Mouse (Mus musculus): ENCODE measurements around the gene Gm42957. TPM values are rescaled to one million over a fixed set of nuclear protein-coding genes. Genes with fewer than 3 reads are reported as not detected.
A peak's percentile ranks its signal among the peaks of the same experiment; 100 is the strongest.
"Not testable (repeated sequence)": the region's sequence is repeated elsewhere in the genome, so short reads cannot be mapped to it uniquely, and the experiment has no call there.

Gm42957 gene
- polyA plus RNA-seq, 1 experiment from 2014 or later, result 0.10 TPM

DNA sequence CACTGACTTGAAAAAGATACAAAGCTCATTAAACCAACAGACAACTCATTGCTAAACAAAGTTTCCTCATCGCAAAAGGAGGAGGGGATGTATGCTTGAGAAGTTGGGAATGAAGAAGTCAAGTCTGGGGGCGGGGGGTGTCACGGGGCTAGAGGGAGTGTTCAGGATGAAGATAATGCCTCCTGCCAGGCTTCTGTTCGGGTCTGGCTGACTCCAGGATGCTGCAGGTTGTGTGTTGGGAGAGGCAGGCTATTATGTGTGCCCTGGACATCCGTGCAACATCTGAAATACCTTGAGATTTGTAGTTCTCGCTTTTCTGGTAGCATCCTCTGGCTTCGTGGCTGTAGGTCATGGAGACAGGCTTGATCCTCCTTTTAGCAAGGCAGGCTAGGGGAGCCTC is 43.2 kb downstream of the Gm42957 start:
- no peaks in the 10 kb centered on the region for H3K36me3 ChIP-seq
- ATAC-seq (replicated peaks; ENCODE audit: insufficient number of reproducible peaks, insufficient read depth, low FRiP score, low read depth), result no peak
- H3K4me2 ChIP-seq, result no peak overlapping the region
- WGBS, result 64% methylated on average over 7 of the region's 7 CpGs
- no peaks in the 10 kb centered on the region for H3K9me3 ChIP-seq (replicated peaks)
- no peak overlapping the region for H3K27ac ChIP-seq
- H3K4me1 ChIP-seq (replicated peaks), result no peaks in the 10 kb centered on the region
- peaks cover 34% of the 10 kb centered on the region for H3K27me3 ChIP-seq
- no peak overlapping the region for H3K9ac ChIP-seq
- no peak overlapping the region for H3K4me3 ChIP-seq

GRCm38 (mm10) chr3:96679159-96679674 is 43.9 kb downstream of the Gm42957 start:
- H3K9ac ChIP-seq, result no peak overlapping the region
- H3K36me3 ChIP-seq, result no peaks in the 10 kb centered on the region
- no peak overlapping the region for H3K4me3 ChIP-seq
- ATAC-seq (replicated peaks; ENCODE audit: insufficient number of reproducible peaks, insufficient read depth, low FRiP score, low read depth), result no peak
- 22% methylated on average over 5 of the region's 5 CpGs for WGBS
- H3K27ac ChIP-seq, result no peak overlapping the region
- peaks cover 41% of the 10 kb centered on the region for H3K27me3 ChIP-seq
- H3K9me3 ChIP-seq (replicated peaks), result no peaks in the 10 kb centered on the region
- no peak overlapping the region for H3K4me2 ChIP-seq
- no peaks in the 10 kb centered on the region for H3K4me1 ChIP-seq (replicated peaks)

DNA sequence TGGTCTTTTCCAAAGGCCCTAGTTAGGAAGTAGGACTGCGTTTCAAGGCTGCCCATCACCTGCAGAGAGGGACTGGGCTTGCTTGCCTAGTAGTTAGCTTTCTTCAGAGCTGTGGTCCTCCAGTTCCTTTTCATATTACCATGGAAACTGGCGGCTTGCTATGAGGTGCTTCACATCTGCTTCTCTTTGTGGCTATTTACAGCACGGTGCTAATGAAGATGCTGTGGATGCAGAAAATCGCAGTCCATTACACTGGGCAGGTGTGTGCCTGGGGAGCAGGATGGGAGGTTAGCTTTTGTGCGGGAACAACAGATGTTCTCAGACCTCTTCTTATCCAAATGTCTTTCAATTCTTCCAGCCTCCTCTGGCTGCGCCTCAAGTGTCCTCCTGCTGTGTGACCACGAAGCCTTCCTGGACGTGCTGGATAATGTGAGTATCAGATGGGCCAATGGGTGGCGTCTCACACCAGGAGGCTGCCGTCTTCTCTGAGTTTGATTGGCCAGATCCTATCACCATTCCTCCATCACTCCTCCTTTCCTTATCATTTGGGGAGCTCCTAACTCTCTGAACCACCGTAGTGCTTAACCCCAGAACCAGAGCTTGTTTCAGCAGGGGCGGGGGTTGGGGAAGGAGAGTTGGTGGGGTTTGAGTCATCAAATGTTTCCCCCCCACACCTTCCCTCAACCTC is 45.1 kb downstream of the Gm42957 start:
- no peak for ATAC-seq (replicated peaks; ENCODE audit: insufficient number of reproducible peaks, insufficient read depth, low FRiP score, low read depth)
- no peaks in the 10 kb centered on the region for H3K36me3 ChIP-seq
- H3K4me1 ChIP-seq (replicated peaks), result peaks cover 8% of the 10 kb centered on the region
- peaks cover 47% of the 10 kb centered on the region for H3K27me3 ChIP-seq
- H3K4me3 ChIP-seq, result no peak overlapping the region
- no peaks in the 10 kb centered on the region for H3K9me3 ChIP-seq (replicated peaks)
- no peak overlapping the region for H3K4me2 ChIP-seq
- 24% methylated on average over 12 of the region's 12 CpGs for WGBS
- no peak overlapping the region for H3K27ac ChIP-seq
- H3K9ac ChIP-seq, result no peak overlapping the region

- no peak for ATAC-seq (replicated peaks; ENCODE audit: insufficient number of reproducible peaks, insufficient read depth, low FRiP score, low read depth)
- Histone ChIP-seq H3K4me2 (no peak overlapping the region), H3K4me3 (no peak overlapping the region), H3K36me3 (no peaks in the 10 kb centered on the region), H3K9me3 (replicated peaks) (no peaks in the 10 kb centered on the region), H3K9ac (no peak overlapping the region), H3K27ac (no peak overlapping the region), H3K4me1 (replicated peaks) (peaks cover 8% of the 10 kb centered on the region), H3K27me3 (peaks cover 51% of the 10 kb centered on the region)
- 82% methylated on average over 3 of the region's 3 CpGs for WGBS
Measured at GRCm38 (mm10) chr3:96683496-96683895, 48.2 kb downstream of the Gm42957 start.

DNA sequence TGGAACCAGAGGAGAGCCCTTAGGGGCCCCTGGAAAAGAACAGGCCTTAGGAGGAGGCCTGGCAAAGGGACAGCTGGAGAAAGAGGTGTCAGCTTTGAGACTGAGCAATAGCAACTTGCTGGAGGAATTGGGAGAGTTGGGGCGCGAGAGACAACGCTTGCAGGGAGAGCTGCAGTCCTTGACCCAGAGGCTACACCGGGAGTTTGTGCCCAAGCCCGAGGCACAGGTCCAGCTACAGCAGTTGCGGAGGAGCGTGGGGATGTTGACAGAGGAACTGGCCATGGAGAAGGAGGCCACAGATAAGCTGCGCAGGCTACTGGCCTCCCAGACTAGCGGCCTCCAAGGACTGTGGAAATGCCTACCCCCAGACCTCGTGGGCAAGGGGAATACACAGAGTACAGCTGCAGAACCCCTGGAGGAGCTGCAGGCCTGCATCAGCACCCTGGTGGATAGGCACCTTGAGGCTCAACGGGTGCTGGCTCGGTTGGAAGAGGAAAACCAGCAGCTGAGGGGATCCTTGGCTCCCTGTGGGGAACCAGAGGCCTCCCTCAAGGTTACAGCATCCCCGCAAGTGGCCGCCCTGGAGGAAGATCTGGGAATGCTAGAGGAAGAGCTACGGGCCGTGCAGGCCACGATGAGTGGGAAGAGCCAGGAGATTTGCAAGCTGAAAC is 49.0 kb downstream of the Gm42957 start:
- peak overlapping the region; percentile 60 for H3K4me2 ChIP-seq
- H3K27ac ChIP-seq, result no peak overlapping the region
- H3K4me1 ChIP-seq (replicated peaks), result peaks cover 8% of the 10 kb centered on the region
- ATAC-seq (replicated peaks; ENCODE audit: insufficient number of reproducible peaks, insufficient read depth, low FRiP score, low read depth), result no peak
- H3K36me3 ChIP-seq, result no peaks in the 10 kb centered on the region
- H3K9ac ChIP-seq, result 0 out of 2 replicates have a peak overlapping the region, but pooled peaks have one; percentile 20
- H3K4me3 ChIP-seq, result peak overlapping the region; percentile 38
- H3K27me3 ChIP-seq, result peaks cover 46% of the 10 kb centered on the region
- H3K9me3 ChIP-seq (replicated peaks), result no peaks in the 10 kb centered on the region
- WGBS, result 39% methylated on average over 17 of the region's 17 CpGs

GRCm38 (mm10) chr3:96684822-96685156 is 49.5 kb downstream of the Gm42957 start:
- Histone ChIP-seq H3K9me3 (replicated peaks) (no peaks in the 10 kb centered on the region), H3K27ac (no peak overlapping the region), H3K36me3 (no peaks in the 10 kb centered on the region), H3K4me1 (replicated peaks) (peaks cover 8% of the 10 kb centered on the region), H3K9ac (0 out of 2 replicates have a peak overlapping the region, but pooled peaks have one; percentile 20), H3K4me2 (peak overlapping the region; percentile 60), H3K4me3 (peak overlapping the region; percentile 38), H3K27me3 (peaks cover 42% of the 10 kb centered on the region)
- 15% methylated on average over 28 of the region's 28 CpGs for WGBS
- ATAC-seq (replicated peaks; ENCODE audit: insufficient number of reproducible peaks, insufficient read depth, low FRiP score, low read depth), result no peak

GRCm38 (mm10) chr3:96686057-96686456 is 50.8 kb downstream of the Gm42957 start:
- ATAC-seq (replicated peaks; ENCODE audit: insufficient number of reproducible peaks, insufficient read depth, low FRiP score, low read depth); H3K36me3 ChIP-seq; H3K4me3 ChIP-seq; H3K27ac ChIP-seq; H3K9me3 ChIP-seq (replicated peaks); H3K4me2 ChIP-seq; H3K4me1 ChIP-seq (replicated peaks); H3K9ac ChIP-seq: not testable (repeated sequence)
- WGBS, result 92% methylated on average over 5 of the region's 5 CpGs
- H3K27me3 ChIP-seq, result peaks cover 30% of the 10 kb centered on the region

DNA sequence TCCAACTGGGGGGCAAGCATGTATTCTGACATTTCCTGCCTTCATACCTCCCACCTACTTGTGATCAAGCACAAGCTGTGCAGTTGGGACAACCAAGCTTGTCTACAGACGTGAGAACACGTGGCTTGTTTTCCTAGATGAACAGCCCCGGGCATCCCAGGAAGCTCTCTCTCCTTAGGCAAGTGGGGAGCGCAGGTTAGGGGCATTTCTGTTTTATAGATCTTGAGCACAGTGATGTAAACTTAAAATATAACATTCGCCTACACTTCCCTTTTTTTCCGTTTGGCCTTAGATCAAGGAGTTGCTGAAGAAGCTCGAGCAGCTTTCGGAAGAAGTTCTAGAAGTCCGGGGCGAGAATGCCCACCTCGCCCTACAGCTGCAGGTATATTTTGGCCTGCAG is 53.6 kb downstream of the Gm42957 start:
- Histone ChIP-seq H3K4me3 (no peak overlapping the region), H3K9ac (no peak overlapping the region), H3K27ac (no peak overlapping the region), H3K4me2 (no peak overlapping the region), H3K4me1 (replicated peaks) (peaks cover 11% of the 10 kb centered on the region), H3K27me3 (peaks cover 15% of the 10 kb centered on the region), H3K36me3 (no peaks in the 10 kb centered on the region), H3K9me3 (replicated peaks) (no peaks in the 10 kb centered on the region)
- ATAC-seq (replicated peaks; ENCODE audit: insufficient number of reproducible peaks, insufficient read depth, low FRiP score, low read depth), result no peak
- 77% methylated on average over 11 of the region's 11 CpGs for WGBS

DNA sequence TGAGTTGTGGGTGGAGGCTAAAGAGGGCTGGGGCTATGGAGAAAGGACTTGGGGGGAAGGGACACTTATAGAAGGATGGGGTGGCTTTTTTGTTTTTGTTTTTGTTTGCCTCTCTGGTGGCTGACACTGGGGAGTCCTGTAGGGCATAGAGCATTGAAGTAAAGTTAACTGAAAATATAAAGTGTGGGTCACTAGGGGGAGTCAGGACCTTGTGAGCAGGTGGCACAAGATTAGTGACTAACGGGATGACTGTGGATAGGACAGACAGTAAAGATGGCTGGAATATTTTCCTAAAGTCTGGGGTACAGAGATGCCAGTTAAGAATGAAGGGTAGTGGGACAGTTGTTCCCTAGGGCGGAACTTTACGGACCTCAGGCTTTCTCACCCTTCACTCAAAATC is 55.0 kb downstream of the Gm42957 start:
- Histone ChIP-seq H3K36me3 (no peaks in the 10 kb centered on the region), H3K9me3 (replicated peaks) (no peaks in the 10 kb centered on the region), H3K4me3 (no peak overlapping the region), H3K9ac (no peak overlapping the region), H3K27ac (no peak overlapping the region), H3K4me1 (replicated peaks) (peaks cover 9% of the 10 kb centered on the region), H3K4me2 (no peak overlapping the region), H3K27me3 (peaks cover 6% of the 10 kb centered on the region)
- ATAC-seq (replicated peaks; ENCODE audit: insufficient number of reproducible peaks, insufficient read depth, low FRiP score, low read depth), result no peak
- 43% methylated on average over 3 of the region's 3 CpGs for WGBS

GRCm38 (mm10) chr3:96692506-96692905 is 57.2 kb downstream of the Gm42957 start:
- Histone ChIP-seq H3K9me3 (replicated peaks) (no peaks in the 10 kb centered on the region), H3K4me1 (replicated peaks) (peaks cover 19% of the 10 kb centered on the region), H3K9ac (no peak overlapping the region), H3K4me3 (no peak overlapping the region), H3K36me3 (no peaks in the 10 kb centered on the region), H3K4me2 (no peak overlapping the region), H3K27ac (no peak overlapping the region), H3K27me3 (no peaks in the 10 kb centered on the region)
- WGBS, result 13% methylated on average over 3 of the region's 3 CpGs
- ATAC-seq (replicated peaks; ENCODE audit: insufficient number of reproducible peaks, insufficient read depth, low FRiP score, low read depth), result no peak

GRCm38 (mm10) chr3:96693579-96693978 is 58.3 kb downstream of the Gm42957 start:
- H3K27me3 ChIP-seq, result no peaks in the 10 kb centered on the region
- no peak overlapping the region for H3K4me3 ChIP-seq
- 74% methylated on average over 1 of the region's 1 CpGs for WGBS
- H3K36me3 ChIP-seq, result no peaks in the 10 kb centered on the region
- H3K4me1 ChIP-seq (replicated peaks), result peaks cover 28% of the 10 kb centered on the region
- no peak overlapping the region for H3K27ac ChIP-seq
- H3K9ac ChIP-seq, result no peak overlapping the region
- H3K4me2 ChIP-seq, result no peak overlapping the region
- H3K9me3 ChIP-seq (replicated peaks), result no peaks in the 10 kb centered on the region
- no peak for ATAC-seq (replicated peaks; ENCODE audit: insufficient number of reproducible peaks, insufficient read depth, low FRiP score, low read depth)

Measured in heart, embryonic 15.5 days (tissue).